Mouse (Mus musculus) forebrain, embryonic 10.5 days (tissue): ENCODE measurements around the gene Gm43738. TPM values are rescaled to one million over a fixed set of nuclear protein-coding genes. Genes with fewer than 3 reads are reported as not detected.
"Not testable (repeated sequence)": the region's sequence is repeated elsewhere in the genome, so short reads cannot be mapped to it uniquely, and the experiment has no call there.

Source experiments
- DNase-seq: peaks from one replicate; pipeline ENCODE4 v3.0.0-alpha.2; 2017; ENCODE audit warnings: low spot score; ENCODE audit errors: extremely low spot score
- H3K27ac ChIP-seq: fragments of 300-500 bp; sonication (generic); 2 replicates; pipeline ENCODE4 v1.5.1; 2016; ENCODE audit warnings: mild to moderate bottlenecking
- H3K27me3 ChIP-seq: fragments of 300-500 bp; sonication (generic); 2 replicates; pipeline ENCODE4 v1.6.1; 2016; ENCODE audit warnings: mild to moderate bottlenecking; ENCODE audit not compliant: poor library complexity, severe bottlenecking
- H3K36me3 ChIP-seq: fragments of 300-500 bp; sonication (generic); replicated peaks from 2 replicates; pipeline ENCODE4 v1.6.1; 2016; ENCODE audit warnings: mild to moderate bottlenecking, moderate library complexity
- H3K4me1 ChIP-seq: fragments of 300-500 bp; sonication (generic); 2 replicates; pipeline ENCODE4 v1.6.1; 2016
- H3K4me3 ChIP-seq: fragments of 300-500 bp; sonication (generic); 2 replicates; pipeline ENCODE4 v1.5.1; 2016; ENCODE audit warnings: mild to moderate bottlenecking, moderate library complexity
- H3K9me3 ChIP-seq: fragments of 300-500 bp; sonication (generic); 2 replicates; pipeline ENCODE4 v1.6.1; 2016; ENCODE audit warnings: mild to moderate bottlenecking, moderate library complexity
- WGBS: fragments of 180-500 bp; shearing (Covaris S2); methylation state at CpG from one replicate; pipeline ENCODE4 v1.1.7; 2016; 5-methylcytosine and 5-hydroxymethylcytosine counted together
- polyA plus RNA-seq: library from polyadenylated mRNA; unstranded; fragments of >200 nt; fragmentation: Nextera tagmentation; extraction: Ambion mirVana; gene quantifications from 2 replicates; pipeline ENCODE4 v1.2.1, GENCODE M21; 2016

Gm43738 gene
- polyA plus RNA-seq, 1 experiment from 2014 or later: not detected

- DNase-seq: no peak
- Histone ChIP-seq H3K36me3 (peaks cover 60% of the 10 kb centered on the region), H3K9me3 (no peaks in the 10 kb centered on the region), H3K4me3 (no peak overlapping the region; the same call in 1 of the 2 replicates), H3K4me1 (peaks cover 64% of the 10 kb centered on the region), H3K27ac (no peak overlapping the region), H3K27me3 (peaks cover 53% of the 10 kb centered on the region)
- WGBS: 88% methylated on average over 10 of the region's 10 CpGs
These were observed 6.9 kb downstream of the Gm43738 start for GRCm38 (mm10) chr3:89094021-89094420.

GRCm38 (mm10) chr3:89093175-89093574 lies 7.7 kb downstream of the Gm43738 start, which contains the start of gene Rusc1:
Gene Rusc1, minus strand, starts transcription at chr3:89093311.
- peaks cover 62% of the 10 kb centered on the region for H3K27me3 ChIP-seq
- H3K36me3 ChIP-seq: peaks cover 57% of the 10 kb centered on the region
- peak; percentile 76 for DNase-seq
- 2% methylated on average over 18 of the region's 18 CpGs for WGBS
- no peaks in the 10 kb centered on the region for H3K9me3 ChIP-seq
- H3K27ac ChIP-seq: peak within 1 kb of the TSS; percentile 89
- H3K4me3 ChIP-seq: peak within 1 kb of the TSS; percentile 71
- peaks cover 66% of the 10 kb centered on the region for H3K4me1 ChIP-seq

- Histone ChIP-seq H3K36me3 (peaks cover 54% of the 10 kb centered on the region), H3K27me3 (peaks cover 67% of the 10 kb centered on the region), H3K4me1 (peaks cover 69% of the 10 kb centered on the region), H3K9me3 (no peaks in the 10 kb centered on the region), H3K4me3 (peak overlapping the region; percentile 71), H3K27ac (peak overlapping the region; percentile 89)
- DNase-seq: peak; percentile 23
- WGBS: 15% methylated on average over 11 of the region's 11 CpGs
These were observed 8.3 kb downstream of the Gm43738 start for GRCm38 (mm10) chr3:89092509-89093090.

GRCm38 (mm10) chr3:89091811-89092508 lies 8.9 kb downstream of the Gm43738 start:
- Histone ChIP-seq H3K27ac (peak overlapping the region; percentile 89), H3K36me3 (peaks cover 48% of the 10 kb centered on the region), H3K4me3 (peak overlapping the region; percentile 71), H3K4me1 (peaks cover 71% of the 10 kb centered on the region), H3K9me3 (no peaks in the 10 kb centered on the region), H3K27me3 (peaks cover 68% of the 10 kb centered on the region)
- WGBS: 8% methylated on average over 20 of the region's 20 CpGs
- peak; percentile 36 for DNase-seq

- Histone ChIP-seq H3K9me3 (no peaks in the 10 kb centered on the region), H3K27ac (peak overlapping the region; percentile 89), H3K27me3 (peaks cover 68% of the 10 kb centered on the region), H3K36me3 (peaks cover 44% of the 10 kb centered on the region), H3K4me3 (peak overlapping the region; percentile 71), H3K4me1 (peaks cover 67% of the 10 kb centered on the region)
- WGBS: under 1% methylated on average over 72 of the region's 74 CpGs
- peak; percentile 84 for DNase-seq
These were observed 9.9 kb downstream of the Gm43738 start for GRCm38 (mm10) chr3:89090694-89091655.

GRCm38 (mm10) chr3:89089882-89090591 lies 10.9 kb downstream of the Gm43738 start:
- H3K27ac ChIP-seq: peak overlapping the region; percentile 89
- H3K4me3 ChIP-seq: peak overlapping the region; percentile 71
- H3K4me1 ChIP-seq: peaks cover 67% of the 10 kb centered on the region
- peak; percentile 82 for DNase-seq
- H3K9me3 ChIP-seq: no peaks in the 10 kb centered on the region
- H3K36me3 ChIP-seq: peaks cover 38% of the 10 kb centered on the region
- H3K27me3 ChIP-seq: peaks cover 68% of the 10 kb centered on the region
- WGBS: under 1% methylated on average over 40 of the region's 40 CpGs

GRCm38 (mm10) chr3:89088974-89089373 lies 11.9 kb downstream of the Gm43738 start:
- Histone ChIP-seq H3K27me3 (peaks cover 58% of the 10 kb centered on the region), H3K4me1 (peaks cover 65% of the 10 kb centered on the region), H3K36me3 (peaks cover 38% of the 10 kb centered on the region), H3K9me3 (no peaks in the 10 kb centered on the region), H3K27ac (0 out of 2 replicates have a peak overlapping the region, but pooled peaks have one; percentile 35), H3K4me3 (peak overlapping the region; percentile 71)
- no peak for DNase-seq
- WGBS: 62% methylated on average over 14 of the region's 14 CpGs

GRCm38 (mm10) chr3:89087338-89088110 lies 13.4 kb downstream of the Gm43738 start:
- WGBS: 33% methylated on average over 21 of the region's 21 CpGs
- peaks cover 34% of the 10 kb centered on the region for H3K36me3 ChIP-seq

GRCm38 (mm10) chr3:89084654-89085190 lies 16.2 kb downstream of the Gm43738 start:
- no peak overlapping the region for H3K4me3 ChIP-seq
- H3K27me3 ChIP-seq: peaks cover 22% of the 10 kb centered on the region
- DNase-seq: no peak
- H3K36me3 ChIP-seq: peaks cover 55% of the 10 kb centered on the region
- no peak overlapping the region for H3K27ac ChIP-seq
- H3K4me1 ChIP-seq: peaks cover 23% of the 10 kb centered on the region
- 89% methylated on average over 12 of the region's 12 CpGs for WGBS
- H3K9me3 ChIP-seq: no peaks in the 10 kb centered on the region

More at GRCm38 (mm10) chr3:89087338-89088110, 13.4 kb downstream of the Gm43738 start:
- DNase-seq: peak; percentile 83
- Histone ChIP-seq H3K9me3 (no peaks in the 10 kb centered on the region), H3K27ac (peak overlapping the region; percentile 75), H3K27me3 (peaks cover 45% of the 10 kb centered on the region), H3K4me1 (peaks cover 51% of the 10 kb centered on the region), H3K4me3 (peak overlapping the region; percentile 71; the same call in 1 of the 2 replicates)

GRCm38 (mm10) chr3:89084133-89084532 lies 16.8 kb downstream of the Gm43738 start:
- no peak overlapping the region for H3K4me3 ChIP-seq
- DNase-seq: no peak
- WGBS: 88% methylated on average over 2 of the region's 2 CpGs
- H3K9me3 ChIP-seq: no peaks in the 10 kb centered on the region
- H3K36me3 ChIP-seq: peaks cover 61% of the 10 kb centered on the region
- peaks cover 16% of the 10 kb centered on the region for H3K27me3 ChIP-seq
- H3K4me1 ChIP-seq: peaks cover 17% of the 10 kb centered on the region
- no peak overlapping the region for H3K27ac ChIP-seq

GRCm38 (mm10) chr3:89082287-89082686 lies 18.6 kb downstream of the Gm43738 start:
- H3K4me3 ChIP-seq, DNase-seq, H3K9me3 ChIP-seq, H3K27ac ChIP-seq, H3K27me3 ChIP-seq, H3K4me1 ChIP-seq: not testable (repeated sequence)
- H3K36me3 ChIP-seq: peaks cover 69% of the 10 kb centered on the region
